Mouse (Mus musculus): ENCODE data around the gene Pomt1.

DNA sequence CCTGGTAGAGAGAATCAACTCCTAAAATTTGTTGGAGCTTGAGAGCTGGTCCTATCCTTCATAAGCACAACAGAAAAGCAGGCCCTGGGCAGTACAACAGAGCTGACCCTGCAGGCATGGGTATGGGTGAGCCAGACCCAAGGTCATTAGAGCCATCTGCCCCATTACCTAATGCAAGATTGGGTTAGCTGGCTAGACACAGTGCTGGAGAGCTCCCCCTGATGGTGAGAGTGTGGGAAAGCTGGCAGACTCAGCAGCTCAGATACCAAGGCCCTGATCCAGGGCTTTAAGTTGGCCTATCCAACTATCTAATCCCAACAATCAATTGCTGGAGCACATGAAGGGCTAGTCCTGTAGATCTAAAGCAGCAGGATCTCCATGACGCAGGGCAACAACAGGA, 46.3 kb downstream of the Pomt1 start:
- TF ChIP-seq CTCF (IDR thresholded peaks at IDR 0.05; ENCODE audit: low read depth), result peak; percentile 68
- no peak for TF ChIP-seq EP300 (IDR thresholded peaks at IDR 0.05; ENCODE audit: low read depth)
